Mouse (Mus musculus) left cerebral cortex, postnatal 10 days (tissue): ENCODE measurements around the gene Gm2696. TPM values are rescaled to one million over a fixed set of nuclear protein-coding genes. Genes with fewer than 3 reads are reported as not detected.
"Not testable (repeated sequence)": the region's sequence is repeated elsewhere in the genome, so short reads cannot be mapped to it uniquely, and the experiment has no call there.

ENCODE experiments used
- DNase-seq, 2 experiments: peaks; one replicate each; pipeline ENCODE4 v3.0.0; 2021 to 2022; ENCODE audit warnings: low spot score in 2 of 2, mixed read lengths in 1 of 2; ENCODE audit errors: extremely low spot score in 1 of 2
- intact Hi-C: fragments of 180-260 bp; cut with DNase I; formaldehyde crosslinking; loops from one replicate; pipeline ENCODE4 v1.15.1; 2025
- total RNA-seq, 2 experiments: library from RNA; stranded (reverse); gene quantifications; 2 replicates each; pipeline ENCODE4 v1.2.3; 2021

Gene Gm2696
- not detected for total RNA-seq

- no peak for DNase-seq
- intact Hi-C loops, result no loop called here
Observed at GRCm38 (mm10) chr10:77814382-77814781, at the start of gene Gm2696. TSS of gene Gm2696 (plus strand) at chr10:77814682.

DNA sequence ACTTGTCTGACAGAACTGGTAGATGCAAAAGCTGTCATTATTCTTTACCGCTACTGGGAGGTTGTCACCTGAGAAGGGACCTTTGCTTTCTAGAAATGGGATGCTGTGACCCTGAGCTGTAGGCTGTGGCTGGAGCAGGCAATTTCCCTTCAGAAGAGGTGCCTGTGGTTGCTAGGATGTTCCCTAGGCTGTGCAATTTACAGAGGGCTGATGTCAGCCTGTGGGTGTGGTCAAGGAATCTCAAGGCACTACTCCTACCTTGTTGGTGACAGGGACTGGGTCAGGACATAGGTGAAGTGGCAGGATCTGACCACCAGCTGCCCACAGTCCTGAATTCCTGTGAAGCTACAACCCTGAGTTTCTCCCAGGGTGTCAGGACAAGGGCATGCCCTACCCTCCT, 44.8 kb upstream of the Gm2696 start:
- no peak for DNase-seq
- intact Hi-C loops, result no loop called here

GRCm38 (mm10) chr10:77771225-77771624, 43.3 kb upstream of the Gm2696 start, which contains the start of gene Gm3238:
TSS of gene Gm3238 (minus strand) at chr10:77771325.
- intact Hi-C loops, DNase-seq: not testable (repeated sequence)

DNA sequence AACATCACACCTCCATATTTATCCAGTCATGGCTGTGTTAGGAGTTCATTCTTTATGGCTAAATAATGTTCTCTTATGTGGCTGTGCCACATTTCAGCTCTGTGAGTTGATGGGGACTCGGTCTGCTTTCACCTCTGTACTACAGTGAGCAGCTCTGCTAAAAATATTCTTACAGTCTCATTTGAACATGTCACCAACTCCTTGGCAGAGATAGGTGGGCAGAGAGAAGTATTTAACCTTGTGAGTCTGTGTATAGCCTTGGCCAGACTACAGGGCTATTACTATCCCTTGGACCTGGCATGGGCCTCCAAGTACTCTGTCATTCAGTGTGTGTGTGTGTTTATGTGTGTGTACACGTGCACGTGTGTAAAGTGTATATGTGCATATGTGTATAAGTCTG, 42.3 kb upstream of the Gm2696 start:
- intact Hi-C loops, DNase-seq: not testable (repeated sequence)

GRCm38 (mm10) chr10:77776844-77777243, 37.6 kb upstream of the Gm2696 start, which contains the start of gene Gm7138:
TSS of gene Gm7138 (minus strand) at chr10:77776944.
- DNase-seq, intact Hi-C loops: not testable (repeated sequence)

DNA sequence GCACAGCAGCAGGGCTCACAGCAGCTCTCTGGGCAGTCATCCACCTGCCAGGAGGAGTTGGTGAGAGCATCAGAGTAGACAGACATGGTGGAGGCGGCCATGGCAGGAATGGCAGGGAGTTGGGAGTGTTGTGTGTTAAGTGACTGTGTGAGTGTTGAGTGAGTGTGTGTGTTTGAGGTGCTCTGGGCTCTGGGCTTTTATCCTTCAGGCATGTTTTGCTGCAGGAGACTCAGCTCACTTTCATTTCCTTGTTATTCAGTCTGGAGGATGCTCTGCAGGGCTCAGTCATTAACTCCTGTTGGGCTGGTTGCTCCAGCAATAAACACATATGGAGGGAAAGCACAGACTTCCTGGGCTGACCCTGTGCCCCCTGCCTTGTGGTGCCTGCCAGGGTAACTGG, 32.0 kb upstream of the Gm2696 start, which contains the start of gene Gm3250:
Gene Gm3250, minus strand, starts transcription at position 101 of the 400 bp plus-strand sequence.
- DNase-seq, intact Hi-C loops: not testable (repeated sequence)

DNA sequence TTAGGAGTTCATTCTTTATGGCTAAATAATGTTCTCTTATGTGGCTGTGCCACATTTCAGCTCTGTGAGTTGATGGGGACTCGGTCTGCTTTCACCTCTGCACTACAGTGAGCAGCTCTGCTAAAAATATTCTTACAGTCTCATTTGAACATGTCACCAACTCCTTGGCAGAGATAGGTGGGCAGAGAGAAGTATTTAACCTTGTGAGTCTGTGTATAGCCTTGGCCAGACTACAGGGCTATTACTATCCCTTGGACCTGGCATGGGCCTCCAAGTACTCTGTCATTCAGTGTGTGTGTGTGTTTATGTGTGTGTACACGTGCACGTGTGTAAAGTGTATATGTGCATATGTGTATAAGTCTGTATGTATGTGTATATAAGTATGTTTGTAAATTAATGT, 31.1 kb upstream of the Gm2696 start:
- intact Hi-C loops, DNase-seq: not testable (repeated sequence)

- DNase-seq, intact Hi-C loops: not testable (repeated sequence)
Observed at GRCm38 (mm10) chr10:77787876-77788275, 26.6 kb upstream of the Gm2696 start, which contains the start of gene Gm7137. TSS of gene Gm7137 (minus strand) at chr10:77788200.

GRCm38 (mm10) chr10:77788621-77789020, 25.9 kb upstream of the Gm2696 start:
- intact Hi-C loops, result no loop called here
- DNase-seq, result no peak

DNA sequence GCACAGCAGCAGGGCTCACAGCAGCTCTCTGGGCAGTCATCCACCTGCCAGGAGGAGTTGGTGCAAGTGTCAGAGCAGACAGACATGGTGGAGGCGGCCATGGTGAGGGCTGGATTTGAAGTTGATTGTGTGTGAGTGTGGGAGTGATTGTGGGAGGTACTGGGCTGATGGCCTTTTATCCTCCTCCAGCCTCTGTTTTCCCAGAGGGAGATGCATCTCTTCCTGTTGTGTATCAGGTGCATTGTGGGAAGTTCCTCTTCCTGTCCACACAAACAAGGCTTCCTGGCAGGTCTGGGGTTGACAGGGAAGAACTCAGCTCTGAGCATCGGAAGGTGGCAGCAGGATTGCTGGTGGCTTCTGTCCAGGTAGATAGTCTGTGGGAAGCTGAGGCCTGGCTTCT, 19.5 kb upstream of the Gm2696 start, which contains the start of gene Gm9639:
Gene Gm9639, minus strand, starts transcription at position 101 of the 400 bp plus-strand sequence.
- intact Hi-C loops, result no loop called here

DNA sequence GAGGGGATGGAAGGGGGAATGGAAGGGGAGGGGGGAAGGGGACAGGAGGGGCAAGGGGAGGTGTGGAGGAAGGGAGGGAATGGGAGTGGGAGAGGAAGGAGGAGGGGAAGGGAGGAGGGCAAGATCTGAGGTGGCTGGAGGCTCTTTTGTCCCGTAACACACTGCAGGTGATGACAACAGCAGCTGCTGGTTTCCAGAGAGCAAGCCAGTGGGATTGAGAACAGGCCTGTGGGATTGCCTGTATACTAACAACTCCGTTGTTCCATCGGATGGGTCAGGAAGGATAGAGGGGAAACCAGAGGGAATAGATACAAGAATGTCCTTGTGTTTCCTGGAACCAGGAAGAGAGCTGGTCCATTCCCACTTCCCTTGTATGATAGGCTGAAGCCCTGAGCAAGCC, 16.8 kb upstream of the Gm2696 start:
- intact Hi-C loops, result no loop called here
- no peak for DNase-seq

More for the DNA sequence above, 19.5 kb upstream of the Gm2696 start, which contains the start of gene Gm9639:
- no peak for DNase-seq

DNA sequence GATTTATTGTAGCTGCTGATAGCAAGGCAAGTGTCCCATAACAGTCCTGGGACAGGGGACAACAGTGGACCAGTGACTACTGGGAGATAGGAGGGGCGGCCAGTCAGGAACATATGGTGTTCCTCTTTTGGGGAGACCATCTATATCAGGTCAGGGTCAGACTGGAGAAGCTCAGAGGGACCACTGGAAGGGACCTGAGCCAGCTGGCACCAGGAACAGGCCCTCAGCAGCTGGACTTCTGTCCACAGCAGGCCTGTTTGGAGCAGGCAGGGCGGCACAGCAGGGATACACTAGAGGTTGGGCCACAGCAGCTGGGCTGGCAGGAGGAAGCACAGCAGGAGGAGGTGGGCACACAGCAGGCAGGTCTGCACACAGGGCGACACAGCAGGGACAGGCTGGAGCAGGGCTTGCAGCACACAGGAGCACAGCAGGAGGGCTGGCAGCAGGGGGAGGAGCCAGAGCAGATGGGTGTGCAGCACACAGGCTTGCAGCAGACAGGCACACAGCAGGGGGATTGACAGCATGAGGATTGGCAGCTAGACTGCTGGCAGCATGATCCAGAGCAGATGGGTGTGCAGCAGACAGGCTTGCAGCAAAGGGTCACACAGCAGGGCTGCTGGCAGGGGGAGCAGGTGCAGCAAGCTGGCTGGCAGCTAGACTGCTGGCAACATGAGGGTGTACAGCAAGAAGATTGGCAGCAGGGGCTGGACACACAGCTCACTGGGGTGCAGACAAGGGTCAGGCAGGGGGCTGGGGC, 16.1 kb upstream of the Gm2696 start:
- intact Hi-C loops, DNase-seq: not testable (repeated sequence)

GRCm38 (mm10) chr10:77798921-77799508, 15.5 kb upstream of the Gm2696 start, which contains the start of gene Gm19668:
TSS of gene Gm19668 (minus strand) at chr10:77799133.
- DNase-seq, result no peak
- intact Hi-C loops, result no loop called here

DNA sequence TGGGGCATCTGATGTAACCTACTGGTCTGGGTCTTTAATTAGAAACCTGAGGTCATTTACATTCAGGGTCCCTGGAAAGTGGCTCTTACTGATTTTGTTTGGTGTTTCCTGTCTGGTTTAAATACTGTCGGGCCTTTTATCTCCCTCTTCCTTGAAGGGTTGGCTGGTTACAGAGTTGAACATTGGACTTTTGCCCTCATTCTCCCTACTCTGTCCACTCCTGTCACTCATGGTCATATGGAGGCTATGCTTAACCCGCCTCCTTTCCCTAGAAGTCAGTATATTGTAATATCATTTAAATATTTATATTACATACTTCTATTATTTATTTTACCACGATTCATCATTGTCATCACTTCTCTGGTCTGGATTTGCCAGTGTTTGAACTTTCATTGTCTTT, 10.4 kb upstream of the Gm2696 start:
- DNase-seq, result no peak
- intact Hi-C loops, result no loop called here

- intact Hi-C loops, result no loop called here
- no peak for DNase-seq
Observed at GRCm38 (mm10) chr10:77811743-77812142, 2.7 kb upstream of the Gm2696 start, which contains the start of gene Gm9507. TSS of gene Gm9507 (minus strand) at chr10:77811843.

GRCm38 (mm10) chr10:77815514-77815913, 1.0 kb downstream of the Gm2696 start:
- no peak for DNase-seq
- intact Hi-C loops, result no loop called here

DNA sequence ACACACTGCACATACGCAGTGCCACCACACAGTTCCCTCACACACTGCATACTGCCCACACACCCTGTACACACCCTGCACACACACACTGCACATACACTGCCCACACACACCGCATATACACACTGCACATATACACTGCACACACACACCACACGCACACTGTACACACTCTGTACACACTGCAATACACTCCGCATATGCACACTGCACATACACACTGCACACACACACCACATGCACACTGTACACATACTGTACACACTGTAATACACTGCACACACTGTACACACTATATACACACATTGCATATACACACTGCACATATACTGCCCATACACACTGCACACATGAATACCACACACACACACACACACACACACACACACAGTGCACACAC, 4.0 kb downstream of the Gm2696 start:
- no peak for DNase-seq
- intact Hi-C loops, result no loop called here

DNA sequence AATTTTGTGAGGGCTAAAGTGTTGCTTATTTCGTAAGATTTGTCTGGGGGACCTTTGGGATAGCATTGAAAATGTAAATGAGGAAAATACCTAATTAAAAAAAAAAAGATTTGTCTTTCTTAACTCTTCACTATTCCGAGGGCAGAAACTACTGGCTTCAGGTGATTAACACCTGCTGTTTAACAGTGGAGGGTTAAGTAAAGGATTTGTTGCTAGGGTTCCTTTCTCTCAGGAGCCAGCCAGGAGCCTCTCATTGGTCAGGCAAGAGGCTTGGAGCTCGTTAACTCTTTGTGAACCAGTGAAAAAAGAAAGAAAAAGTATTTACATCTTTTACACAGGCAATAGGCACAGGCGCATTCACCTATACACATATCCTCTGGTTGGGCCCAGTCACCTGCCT, 4.7 kb downstream of the Gm2696 start:
- intact Hi-C loops, result no loop called here
- DNase-seq, result no peak

- DNase-seq, result no peak
- intact Hi-C loops, result no loop called here
Observed at GRCm38 (mm10) chr10:77826951-77827350, 12.5 kb downstream of the Gm2696 start, which contains the start of gene Krtap10-4. TSS of gene Krtap10-4 (minus strand) at chr10:77827095.

GRCm38 (mm10) chr10:77835647-77836046, 21.2 kb downstream of the Gm2696 start, which contains the start of gene Krtap10-10:
TSS of gene Krtap10-10 (plus strand) at chr10:77835947.
- intact Hi-C loops, result no loop called here
- no peak for DNase-seq
